Mouse (Mus musculus): ENCODE results near the gene Nlgn3.
A peak's percentile ranks its signal among the peaks of the same experiment; 100 is the strongest.
"Not testable (repeated sequence)": the region's sequence is repeated elsewhere in the genome, so short reads cannot be mapped to it uniquely, and the experiment has no call there.

The Nlgn3 gene

DNA sequence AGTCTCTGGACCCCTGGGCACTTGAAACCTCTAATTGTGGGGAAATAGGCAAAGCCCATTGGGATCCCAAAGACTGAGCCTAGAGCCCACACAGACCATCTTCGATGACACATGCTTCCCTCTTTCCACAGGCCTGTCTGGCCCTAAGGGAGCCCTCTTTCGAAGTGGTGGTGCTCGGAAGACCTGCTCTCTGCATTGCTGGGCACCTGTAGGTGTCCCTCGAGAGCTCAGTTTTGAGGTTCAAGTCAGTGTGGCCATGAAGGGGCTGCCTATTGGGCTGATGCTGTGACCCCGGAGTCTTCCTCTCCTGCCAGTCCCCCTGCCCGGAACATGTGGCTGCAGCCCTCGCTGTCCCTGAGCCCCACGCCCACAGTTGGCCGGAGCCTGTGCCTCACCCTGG lies 2.7 kb downstream of the Nlgn3 start:
- no peak for DNase-seq

DNA sequence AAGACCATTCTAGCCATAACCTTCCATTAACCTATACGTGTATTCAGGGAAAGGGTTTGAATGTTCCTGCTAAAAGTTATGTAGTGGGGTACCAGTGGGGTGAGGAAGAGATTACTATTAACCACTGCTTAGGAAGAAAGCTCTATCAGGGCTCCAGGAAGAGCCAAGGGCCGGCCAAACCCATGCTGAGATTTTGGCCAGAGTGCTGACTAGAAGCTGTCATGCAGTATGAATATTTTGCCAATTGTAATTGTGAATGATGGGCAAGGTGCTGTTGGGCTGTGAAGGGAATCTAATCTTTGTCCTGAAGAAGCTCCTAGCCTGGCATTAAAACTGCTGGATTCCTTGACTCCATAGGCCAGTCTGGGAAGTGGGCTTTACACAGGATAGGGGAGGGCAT lies 5.7 kb downstream of the Nlgn3 start:
- no peak for DNase-seq

DNA sequence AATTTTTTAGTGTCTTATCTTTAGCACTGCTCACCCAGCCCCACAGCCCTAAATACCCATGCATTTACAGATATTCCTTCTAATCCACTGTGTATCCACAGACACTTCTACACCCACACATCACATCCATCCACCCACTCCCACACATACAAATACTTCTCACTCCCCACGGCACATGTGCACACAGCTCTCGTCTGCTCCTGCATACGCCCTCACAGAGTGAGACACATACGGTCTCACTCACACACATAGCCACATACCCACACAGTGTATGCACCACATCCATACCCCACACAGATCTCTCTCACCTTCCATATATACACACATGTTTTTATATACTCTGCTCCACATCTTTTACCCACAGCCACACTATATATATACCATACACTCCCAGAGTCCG lies 10.3 kb downstream of the Nlgn3 start:
- DNase-seq: no peak

DNA sequence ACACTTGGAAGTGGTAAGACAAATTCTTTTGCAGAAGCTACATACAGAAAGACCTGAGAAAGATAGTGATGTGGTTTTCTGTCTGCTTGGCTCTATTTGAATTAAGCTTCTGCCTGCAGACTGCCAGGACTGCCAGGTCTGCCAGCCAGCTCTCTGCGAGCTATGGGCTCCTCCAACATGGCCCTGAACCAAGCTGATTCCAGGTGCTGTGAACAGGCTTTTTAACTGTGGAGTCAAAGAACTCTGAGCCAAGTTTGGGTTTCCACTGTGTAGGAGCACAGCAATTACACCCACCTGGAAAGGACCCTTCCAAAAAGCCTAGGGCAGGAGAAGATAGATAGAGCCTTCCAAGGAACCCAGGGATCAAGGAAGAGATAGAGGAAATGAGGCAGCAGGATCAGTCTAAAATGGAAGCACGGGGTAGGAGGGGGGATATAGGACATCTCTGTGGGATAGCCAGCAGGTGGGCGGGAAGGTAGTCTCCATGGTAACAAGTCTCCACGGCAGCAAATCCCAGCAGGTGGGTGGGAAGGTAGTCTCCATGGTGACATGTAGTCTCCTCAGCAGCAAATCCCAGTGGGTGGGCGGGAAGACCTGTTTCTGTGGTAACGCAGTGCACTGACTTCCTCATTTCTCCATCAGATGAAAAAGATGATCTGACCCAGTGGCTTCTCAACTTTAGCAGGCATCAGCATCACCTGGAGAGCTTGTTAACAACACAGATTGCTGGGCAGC lies 14.8 kb downstream of the Nlgn3 start:
- no peak for DNase-seq

- no peak for DNase-seq
These were observed 20.8 kb downstream of the Nlgn3 start for GRCm38 (mm10) chrX:101319775-101320174.

DNA sequence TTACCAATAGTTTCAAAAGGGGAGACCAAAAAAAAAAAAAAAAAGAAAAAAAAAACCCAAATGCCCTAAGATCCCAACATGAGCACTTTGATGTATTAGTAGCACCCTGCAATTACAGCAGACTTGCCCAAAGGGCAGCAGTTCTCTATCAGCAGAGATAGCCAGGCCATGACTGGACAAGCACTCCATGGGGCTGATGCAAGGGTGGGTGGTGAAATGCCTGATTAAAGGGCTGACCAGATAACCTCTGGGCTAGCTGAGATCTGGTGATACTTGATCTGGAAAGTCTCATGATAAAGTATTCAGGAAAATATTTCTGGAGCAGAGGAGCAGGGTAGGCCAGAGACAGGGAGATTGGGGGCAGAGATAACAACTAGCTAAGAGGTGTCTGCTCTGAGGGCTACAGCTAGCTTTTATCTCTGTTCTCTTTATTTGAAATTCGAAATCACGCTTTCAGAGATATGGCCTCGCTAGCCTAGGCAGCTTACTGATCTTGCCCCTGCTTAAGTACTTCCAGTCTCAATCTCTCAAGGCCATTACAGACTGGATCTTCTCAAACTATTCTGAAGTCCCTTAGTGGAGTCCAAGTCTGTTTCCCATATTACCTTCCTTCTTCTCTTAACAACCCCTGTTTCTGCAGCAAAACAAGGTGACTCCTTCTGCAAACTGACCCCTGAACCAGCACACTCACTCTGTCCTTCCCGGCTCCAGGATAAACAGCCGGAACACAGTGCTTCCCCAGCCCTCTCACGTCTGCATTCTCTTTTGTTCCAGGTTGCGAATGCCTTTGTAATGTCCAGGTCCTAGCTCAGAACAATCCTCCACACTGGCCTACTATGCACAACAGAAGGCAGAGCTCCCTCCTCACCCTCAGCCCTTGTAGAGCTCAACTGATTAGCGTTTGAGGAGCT lies 27.3 kb downstream of the Nlgn3 start:
- no peak for DNase-seq

DNA sequence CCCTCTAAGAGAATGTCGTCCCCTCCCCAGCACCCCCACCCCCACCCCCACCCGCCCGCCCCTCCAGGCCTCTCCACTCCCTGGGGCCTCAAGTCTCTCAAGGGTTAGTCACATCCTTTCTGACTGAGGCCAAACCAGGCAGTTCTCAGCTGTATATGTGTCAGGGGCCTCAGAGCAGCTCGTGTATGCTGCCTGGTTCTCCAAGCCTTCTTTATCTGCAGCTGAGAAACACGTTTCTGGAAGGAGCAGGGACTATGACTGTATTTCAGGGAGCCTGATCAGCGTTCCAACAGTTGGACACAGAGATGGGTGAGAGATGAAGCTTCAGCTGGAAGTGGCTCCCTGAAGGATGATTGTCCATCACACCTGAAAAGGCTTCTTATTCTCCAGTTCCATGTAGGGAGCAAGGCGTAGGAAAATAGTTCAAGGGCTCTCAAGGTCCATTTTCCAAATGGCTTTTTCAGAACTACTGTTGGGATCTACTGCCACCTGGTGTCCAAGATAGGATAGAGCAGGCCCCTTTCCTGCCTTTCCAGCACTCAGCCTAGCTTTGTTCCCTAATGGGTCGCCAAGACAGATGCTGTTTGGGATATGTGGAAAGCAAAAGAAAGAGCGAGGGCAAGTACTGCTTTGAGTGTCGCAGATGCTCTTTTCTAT lies 30.5 kb downstream of the Nlgn3 start:
- DNase-seq: peak; percentile 71

DNA sequence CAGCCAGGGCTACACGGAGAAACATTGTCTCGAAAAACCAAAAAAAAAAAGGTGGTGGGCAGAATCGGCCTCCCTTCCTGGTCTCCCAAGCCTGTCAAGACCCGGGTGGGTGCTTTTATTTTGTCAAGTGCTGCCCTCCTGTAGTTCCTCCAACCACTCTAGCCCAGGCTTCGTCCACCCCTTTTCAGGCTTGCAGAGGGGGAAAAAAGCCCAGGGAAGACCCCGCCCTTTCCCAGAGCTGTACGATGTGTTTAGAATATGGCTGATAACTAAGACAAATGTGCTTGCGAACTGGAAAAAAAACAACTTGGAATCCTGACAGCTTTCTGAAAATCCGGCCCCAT lies 33.0 kb downstream of the Nlgn3 start:
- DNase-seq: no peak

DNA sequence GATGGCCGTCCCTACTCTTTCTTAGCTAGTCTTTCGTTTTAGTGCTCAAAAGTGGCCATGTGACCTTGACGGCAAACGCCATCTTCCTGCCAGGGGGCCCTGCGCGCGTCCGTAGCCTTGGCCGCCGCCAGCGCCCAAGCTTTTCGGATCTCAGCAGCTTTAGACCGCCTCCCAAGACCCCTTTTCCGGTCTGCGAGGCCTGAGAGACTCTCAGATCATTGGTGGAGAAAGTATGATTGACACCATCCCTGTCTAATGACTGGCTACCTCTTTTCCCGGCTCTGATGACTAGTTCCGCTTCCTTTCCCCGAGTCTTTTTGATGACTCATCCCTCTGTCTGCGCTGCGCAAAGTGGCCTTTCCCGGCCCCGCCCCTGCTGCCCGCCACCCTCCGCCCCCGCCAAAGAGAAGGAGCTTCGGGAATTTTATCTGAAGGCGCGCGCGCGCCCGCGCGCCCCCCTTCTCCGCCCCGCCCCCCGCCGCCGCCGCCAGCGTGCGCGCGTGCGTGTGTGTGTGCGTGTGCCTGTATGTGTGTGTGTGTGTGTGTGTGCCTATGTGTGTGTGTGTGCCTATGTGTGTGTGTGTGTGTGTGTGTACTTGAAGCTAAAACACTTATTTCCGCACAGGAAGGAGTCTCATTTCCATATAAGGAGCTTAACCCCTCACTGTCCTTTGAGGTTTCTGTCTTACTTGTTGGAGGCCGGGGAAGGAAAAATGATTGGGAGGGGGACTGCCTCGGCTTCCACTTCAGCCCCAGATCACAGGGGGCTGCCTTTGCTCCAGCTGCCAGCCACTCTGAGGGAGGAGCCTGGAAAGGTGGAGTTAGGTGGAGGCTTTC lies 33.6 kb downstream of the Nlgn3 start:
- peak; percentile 81 for DNase-seq

GRCm38 (mm10) chrX:101334606-101335005 lies 35.6 kb downstream of the Nlgn3 start:
- no peak for DNase-seq

DNA sequence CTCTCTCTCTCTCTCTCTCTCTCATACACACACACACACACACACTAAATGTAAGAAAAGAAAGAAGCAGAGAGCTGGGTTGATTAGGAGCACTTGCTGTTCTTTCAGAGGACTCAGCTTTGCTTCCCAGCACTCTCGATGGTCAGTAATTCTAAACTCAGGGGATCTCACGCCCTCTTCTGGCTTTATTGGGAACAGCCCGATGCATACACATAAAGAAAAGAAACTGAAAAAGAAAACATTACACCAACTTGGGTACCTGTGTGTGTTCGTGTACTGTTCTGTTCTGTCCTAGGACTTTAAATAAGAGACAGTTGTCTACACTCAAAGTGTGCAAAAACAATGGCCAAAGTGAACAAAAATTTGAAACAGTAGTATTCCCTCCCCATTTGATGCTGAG lies 39.7 kb downstream of the Nlgn3 start:
- no peak for DNase-seq

- DNase-seq: not testable (repeated sequence)
These were observed 43.9 kb downstream of the Nlgn3 start for GRCm38 (mm10) chrX:101342837-101343236.

GRCm38 (mm10) chrX:101345456-101345855 lies 46.5 kb downstream of the Nlgn3 start:
- DNase-seq: no peak

GRCm38 (mm10) chrX:101346475-101346874 lies 47.5 kb downstream of the Nlgn3 start:
- no peak for DNase-seq

- DNase-seq: no peak
These were observed 52.2 kb downstream of the Nlgn3 start for GRCm38 (mm10) chrX:101351188-101351587.

DNA sequence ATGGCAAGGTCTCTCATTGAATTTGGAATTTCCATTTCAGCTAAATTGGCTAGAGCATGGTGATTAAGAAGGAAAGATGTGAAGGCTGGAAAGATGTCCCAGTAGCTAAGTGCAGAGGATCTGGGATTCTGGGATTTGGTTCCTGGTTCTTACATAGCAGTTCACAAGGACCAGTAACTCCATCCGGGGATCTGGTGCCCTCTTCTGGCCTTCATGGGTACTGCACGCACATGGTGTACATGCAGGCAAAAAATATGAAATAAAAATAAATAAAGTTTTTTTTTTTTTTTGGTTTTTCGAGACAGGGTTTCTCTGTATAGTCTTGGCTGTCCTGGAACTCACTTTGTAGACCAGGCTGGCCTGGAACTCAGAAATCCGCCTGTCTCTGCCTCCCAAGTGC lies 59.9 kb downstream of the Nlgn3 start:
- DNase-seq: not testable (repeated sequence)

- no peak for DNase-seq
These were observed 70.0 kb downstream of the Nlgn3 start for GRCm38 (mm10) chrX:101369001-101369400.

- DNase-seq: no peak
These were observed 71.6 kb downstream of the Nlgn3 start for GRCm38 (mm10) chrX:101370573-101370972.

DNA sequence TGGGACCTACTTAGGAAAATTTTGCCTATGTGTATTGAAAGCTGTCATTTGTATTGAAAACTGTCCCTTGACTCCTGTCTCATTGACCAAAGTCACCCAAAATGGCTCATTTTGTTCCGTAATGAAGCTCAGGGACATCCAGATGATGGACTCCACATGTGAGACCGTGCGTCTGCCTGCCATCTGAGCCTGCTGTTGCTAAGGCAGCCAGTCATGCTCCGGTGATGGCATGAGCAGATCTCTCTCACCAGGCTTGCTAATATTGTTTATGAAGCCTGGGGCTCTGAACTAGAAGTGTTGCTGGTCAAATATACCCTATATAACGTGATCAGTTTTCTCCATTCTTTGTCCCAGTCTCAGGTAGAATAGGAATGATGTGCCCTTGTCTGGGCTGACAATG lies 74.0 kb downstream of the Nlgn3 start:
- DNase-seq: no peak

Measured in kidney, adult 18-20 months (tissue).